Mouse (Mus musculus) liver, adult 2 months (tissue): Measurements from ENCODE around the gene Csrnp2. TPM values are rescaled to one million over a fixed set of nuclear protein-coding genes. Genes with fewer than 3 reads are reported as not detected.

ENCODE experiments used
- DNase-seq: peaks from one replicate; pipeline ENCODE4 v3.0.0-alpha.2; 2011; ENCODE audit warnings: low read depth, low spot score; ENCODE audit errors: extremely low read depth
- H3K27ac ChIP-seq: fragments of 200-500 bp; replicated peaks from 2 replicates; pipeline ENCODE4 v1.5.1; 2012; ENCODE audit warnings: low read depth, mild to moderate bottlenecking, control low read depth, inconsistent platforms, low read length; ENCODE audit not compliant: insufficient read depth
- H3K27me3 ChIP-seq: fragments of 200-500 bp; 2 replicates; pipeline ENCODE4 v1.6.1; 2012; ENCODE audit warnings: mild to moderate bottlenecking, moderate library complexity, low read length, inconsistent platforms; ENCODE audit not compliant: control insufficient read depth, insufficient read depth
- H3K36me3 ChIP-seq: fragments of 200-500 bp; 2 replicates; pipeline ENCODE4 v1.6.1; 2012; ENCODE audit warnings: low read length, inconsistent platforms; ENCODE audit not compliant: control insufficient read depth, insufficient read depth
- H3K4me1 ChIP-seq: fragments of 200-500 bp; 2 replicates; pipeline ENCODE4 v1.6.1; 2011; ENCODE audit warnings: low read length; ENCODE audit not compliant: control insufficient read depth, insufficient read depth
- H3K4me3 ChIP-seq: fragments of 200-500 bp; 2 replicates; pipeline ENCODE4 v1.5.1; 2011; ENCODE audit warnings: low read depth, mild to moderate bottlenecking, control low read depth, low read length, moderate library complexity; ENCODE audit not compliant: insufficient read depth
- H3K79me2 ChIP-seq: fragments of 200-500 bp; 2 replicates; pipeline ENCODE4 v1.6.1; 2012; ENCODE audit warnings: inconsistent platforms, mild to moderate bottlenecking, low read length, moderate library complexity; ENCODE audit not compliant: control insufficient read depth, insufficient read depth
- H3K9ac ChIP-seq: fragments of 200-500 bp; 2 replicates; pipeline ENCODE4 v1.6.1; 2012; ENCODE audit warnings: low read depth, mild to moderate bottlenecking, control low read depth, inconsistent platforms, low read length
- CTCF ChIP-seq: fragments of 200-500 bp; IDR thresholded peaks from 2 replicates; pipeline ENCODE4 v1.5.1; 2011; ENCODE audit warnings: low read depth, low read length, control low read depth
- POLR2A ChIP-seq: fragments of 200-500 bp; IDR thresholded peaks from 2 replicates; pipeline ENCODE4 v1.6.1; 2011; ENCODE audit warnings: low read length, control low read depth; ENCODE audit not compliant: insufficient read depth; ENCODE audit errors: extremely low read depth
- WGBS: fragments of 180-500 bp; shearing (Covaris S2); methylation state at CpG from one replicate; pipeline ENCODE4 v1.1.7; 2018; 5-methylcytosine and 5-hydroxymethylcytosine counted together
- polyA plus RNA-seq: library from polyadenylated mRNA; depleted of rRNA; stranded (reverse); fragments of >200 nt; gene quantifications from 2 replicates; pipeline ENCODE4 v1.2.3, GENCODE M21; 2012
- total RNA-seq: library from RNA; depleted of rRNA; stranded (reverse); fragments of >200 nt; gene quantifications from 2 replicates; pipeline ENCODE4 v1.2.3, GENCODE M21; 2014

Csrnp2 gene
- total and polyA plus RNA-seq, 2 experiments = 0.92 to 1.1 TPM

- H3K4me1 ChIP-seq = peaks cover 10% of the 10 kb centered on the region
- no peaks in the 10 kb centered on the region for H3K79me2 ChIP-seq
- TF ChIP-seq CTCF (no peak), POLR2A (no peak)
- DNase-seq = no peak
- H3K4me3 ChIP-seq = no peak overlapping the region
- H3K27me3 ChIP-seq = no peaks in the 10 kb centered on the region
- H3K27ac ChIP-seq = no peak overlapping the region
- WGBS = 70% methylated on average over 11 of the region's 11 CpGs
- H3K9ac ChIP-seq = no peak overlapping the region
- no peaks in the 10 kb centered on the region for H3K36me3 ChIP-seq
These were observed 42.8 kb downstream of the Csrnp2 start for GRCm38 (mm10) chr15:100452486-100452885.

- no peak for DNase-seq
- peaks cover 2% of the 10 kb centered on the region for H3K4me1 ChIP-seq
- 76% methylated on average over 16 of the region's 16 CpGs for WGBS
- H3K36me3 ChIP-seq = no peaks in the 10 kb centered on the region
- no peak overlapping the region for H3K4me3 ChIP-seq
- H3K9ac ChIP-seq = no peak overlapping the region
- no peaks in the 10 kb centered on the region for H3K79me2 ChIP-seq
- no peaks in the 10 kb centered on the region for H3K27me3 ChIP-seq
- TF ChIP-seq POLR2A (no peak), CTCF (no peak)
- H3K27ac ChIP-seq = no peak overlapping the region
These were observed 44.0 kb downstream of the Csrnp2 start for GRCm38 (mm10) chr15:100451245-100451644.

GRCm38 (mm10) chr15:100449495-100449894 lies 45.8 kb downstream of the Csrnp2 start:
- no peak for TF ChIP-seq CTCF
- no peak for TF ChIP-seq POLR2A
- Histone ChIP-seq H3K4me3 (no peak overlapping the region), H3K27ac (no peak overlapping the region), H3K4me1 (no peaks in the 10 kb centered on the region), H3K79me2 (no peaks in the 10 kb centered on the region), H3K9ac (no peak overlapping the region), H3K36me3 (no peaks in the 10 kb centered on the region), H3K27me3 (no peaks in the 10 kb centered on the region)
- WGBS = 80% methylated on average over 3 of the region's 3 CpGs
- no peak for DNase-seq

- no peaks in the 10 kb centered on the region for H3K27me3 ChIP-seq
- no peak for DNase-seq
- no peak overlapping the region for H3K27ac ChIP-seq
- H3K36me3 ChIP-seq = no peaks in the 10 kb centered on the region
- TF ChIP-seq POLR2A (no peak), CTCF (no peak)
- H3K79me2 ChIP-seq = no peaks in the 10 kb centered on the region
- H3K4me3 ChIP-seq = no peak overlapping the region
- H3K9ac ChIP-seq = no peak overlapping the region
- WGBS = 86% methylated on average over 4 of the region's 4 CpGs
- no peaks in the 10 kb centered on the region; the same call in 1 of the 2 replicates for H3K4me1 ChIP-seq
These were observed 46.7 kb downstream of the Csrnp2 start for GRCm38 (mm10) chr15:100448572-100448971.

GRCm38 (mm10) chr15:100446887-100447286 lies 48.4 kb downstream of the Csrnp2 start:
- Histone ChIP-seq H3K4me3 (no peak overlapping the region), H3K27ac (no peak overlapping the region), H3K4me1 (peaks cover 4% of the 10 kb centered on the region; the same call in 1 of the 2 replicates), H3K9ac (no peak overlapping the region), H3K27me3 (no peaks in the 10 kb centered on the region), H3K79me2 (no peaks in the 10 kb centered on the region), H3K36me3 (no peaks in the 10 kb centered on the region)
- DNase-seq = no peak
- 67% methylated on average over 2 of the region's 2 CpGs for WGBS
- TF ChIP-seq CTCF (no peak), POLR2A (no peak)

GRCm38 (mm10) chr15:100443126-100443922 lies 52.0 kb downstream of the Csrnp2 start:
- Histone ChIP-seq H3K4me1 (peaks cover 4% of the 10 kb centered on the region; the same call in 1 of the 2 replicates), H3K27ac (peak overlapping the region; percentile 71), H3K79me2 (no peaks in the 10 kb centered on the region), H3K4me3 (peak overlapping the region; percentile 61), H3K36me3 (no peaks in the 10 kb centered on the region), H3K27me3 (no peaks in the 10 kb centered on the region), H3K9ac (peak overlapping the region; percentile 80)
- DNase-seq = peak; percentile 89
- TF ChIP-seq POLR2A = no peak
- TF ChIP-seq CTCF = no peak
- WGBS = under 1% methylated on average over 20 of the region's 31 CpGs
